Mouse (Mus musculus) liver, adult 2 months (tissue): Measurements from ENCODE around the gene Olfr521.

Source experiments
- CTCF ChIP-seq: fragments of 200-500 bp; IDR thresholded peaks from 2 replicates; pipeline ENCODE4 v1.5.1; 2011; ENCODE audit warnings: low read depth, low read length, control low read depth
- POLR2A ChIP-seq: fragments of 200-500 bp; IDR thresholded peaks from 2 replicates; pipeline ENCODE4 v1.6.1; 2011; ENCODE audit warnings: low read length, control low read depth; ENCODE audit not compliant: insufficient read depth; ENCODE audit errors: extremely low read depth

GRCm38 (mm10) chr7:99805340-99805739 lies 42.0 kb downstream of the Olfr521 start:
- TF ChIP-seq POLR2A (no peak), CTCF (no peak)
